Mouse (Mus musculus) midbrain, embryonic 13.5 days (tissue): ENCODE measurements at regions not wholly inside any gene's neighbourhood (a gene's known extent, or its start where the extent isn't known, plus 50 kb on each side); places are given as distances from the start of the nearest gene placed in this dataset.

ENCODE experiments used
- ATAC-seq: fragments of 200-750 bp; cut with Nextera tagmentation; 2 replicates; pipeline ENCODE4 v1.8.0; 2017; ENCODE audit warnings: mild to moderate bottlenecking, moderate TSS enrichment, moderate library complexity
- H3K27ac ChIP-seq: fragments of 300-500 bp; sonication (generic); 2 replicates; pipeline ENCODE4 v1.5.1; 2015; ENCODE audit warnings: inconsistent platforms, mild to moderate bottlenecking, moderate library complexity
- H3K27me3 ChIP-seq: fragments of 300-500 bp; sonication (generic); 2 replicates; pipeline ENCODE4 v1.6.1; 2015; ENCODE audit warnings: mild to moderate bottlenecking, inconsistent platforms
- H3K36me3 ChIP-seq: fragments of 300-500 bp; sonication (generic); 2 replicates; pipeline ENCODE4 v1.6.1; 2015; ENCODE audit warnings: mild to moderate bottlenecking, inconsistent platforms
- H3K4me1 ChIP-seq: fragments of 300-500 bp; sonication (generic); replicated peaks from 2 replicates; pipeline ENCODE4 v1.6.1; 2015; ENCODE audit warnings: inconsistent platforms
- H3K4me2 ChIP-seq: fragments of 300-500 bp; sonication (generic); replicated peaks from 2 replicates; pipeline ENCODE4 v1.6.1; 2015; ENCODE audit warnings: moderate library complexity, mild to moderate bottlenecking, inconsistent platforms
- H3K4me3 ChIP-seq: fragments of 300-500 bp; sonication (generic); replicated peaks from 2 replicates; pipeline ENCODE4 v1.5.1; 2015; ENCODE audit warnings: mild to moderate bottlenecking, inconsistent platforms
- H3K9ac ChIP-seq: fragments of 300-500 bp; sonication (generic); replicated peaks from 2 replicates; pipeline ENCODE4 v1.6.1; 2015; ENCODE audit warnings: mild to moderate bottlenecking, inconsistent platforms
- H3K9me3 ChIP-seq: fragments of 300-500 bp; sonication (generic); 2 replicates; pipeline ENCODE4 v1.6.1; 2016; ENCODE audit warnings: mild to moderate bottlenecking, inconsistent platforms
- WGBS: fragments of 180-500 bp; shearing (Covaris S2); methylation state at CpG from one replicate; pipeline ENCODE4 v1.1.7; 2015; 5-methylcytosine and 5-hydroxymethylcytosine counted together

DNA sequence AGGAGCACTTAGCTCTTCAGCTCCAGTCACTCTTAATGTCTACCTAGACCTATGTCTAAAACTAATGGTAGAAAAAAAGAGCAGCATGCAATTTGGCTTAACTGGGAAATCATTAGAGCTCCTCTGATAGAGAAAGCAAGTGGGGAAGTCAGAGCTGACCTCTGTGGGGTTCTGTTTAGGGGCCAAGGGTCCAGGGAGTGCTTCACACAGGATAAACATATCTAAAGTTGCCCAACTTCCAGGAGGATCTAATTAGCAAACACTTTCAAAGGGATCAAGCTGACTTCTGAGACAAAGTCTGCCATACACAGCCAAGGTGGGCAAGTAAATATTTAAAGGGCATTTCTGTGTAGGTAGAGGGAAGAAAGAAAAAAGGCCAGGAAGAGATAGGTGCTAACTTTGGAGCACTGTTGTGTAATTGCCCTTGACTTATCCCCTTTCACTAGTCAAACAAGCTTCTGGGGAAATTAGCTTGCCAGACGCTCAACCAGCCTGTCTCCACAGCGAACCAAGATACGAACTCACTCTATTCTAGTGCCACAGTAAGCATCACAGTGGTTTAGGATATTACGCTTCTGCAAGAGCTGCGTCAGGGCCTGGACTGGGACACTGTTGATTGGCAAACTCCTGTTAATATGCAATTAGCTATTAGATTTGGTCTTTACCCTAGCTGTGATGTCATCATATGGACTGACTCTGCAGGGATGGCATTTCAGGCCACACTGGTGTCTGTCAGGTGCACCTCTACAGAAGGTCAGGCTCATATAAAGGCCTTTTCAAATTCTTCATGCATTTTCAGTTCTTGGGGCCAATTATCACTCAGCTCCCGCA, 1413.9 kb upstream of the A1bg start:
- Histone ChIP-seq H3K27ac (no peak overlapping the region), H3K4me3 (no peak overlapping the region), H3K9me3 (no peaks in the 10 kb centered on the region), H3K4me1 (no peaks in the 10 kb centered on the region), H3K4me2 (no peak overlapping the region), H3K36me3 (no peaks in the 10 kb centered on the region), H3K27me3 (no peaks in the 10 kb centered on the region), H3K9ac (no peak overlapping the region)
- ATAC-seq: no peak
- WGBS: 87% methylated on average over 6 of the region's 6 CpGs

- Histone ChIP-seq H3K4me2 (no peak overlapping the region), H3K4me3 (no peak overlapping the region), H3K4me1 (no peaks in the 10 kb centered on the region), H3K27me3 (no peaks in the 10 kb centered on the region), H3K9me3 (no peaks in the 10 kb centered on the region), H3K9ac (no peak overlapping the region), H3K36me3 (no peaks in the 10 kb centered on the region), H3K27ac (no peak overlapping the region)
- WGBS: 93% methylated on average over 4 of the region's 4 CpGs
- no peak for ATAC-seq
These were observed 1411.6 kb upstream of the A1bg start for GRCm38 (mm10) chr15:62334256-62335009.

GRCm38 (mm10) chr15:62332129-62332528, 1409.3 kb upstream of the A1bg start:
- ATAC-seq: no peak
- no peaks in the 10 kb centered on the region for H3K9me3 ChIP-seq
- H3K27me3 ChIP-seq: no peaks in the 10 kb centered on the region
- no peak overlapping the region for H3K9ac ChIP-seq
- 73% methylated on average over 5 of the region's 5 CpGs for WGBS
- no peaks in the 10 kb centered on the region for H3K36me3 ChIP-seq
- H3K27ac ChIP-seq: no peak overlapping the region
- peaks cover 3% of the 10 kb centered on the region; the same call in 1 of the 2 replicates for H3K4me1 ChIP-seq
- no peak overlapping the region for H3K4me3 ChIP-seq
- no peak overlapping the region for H3K4me2 ChIP-seq

DNA sequence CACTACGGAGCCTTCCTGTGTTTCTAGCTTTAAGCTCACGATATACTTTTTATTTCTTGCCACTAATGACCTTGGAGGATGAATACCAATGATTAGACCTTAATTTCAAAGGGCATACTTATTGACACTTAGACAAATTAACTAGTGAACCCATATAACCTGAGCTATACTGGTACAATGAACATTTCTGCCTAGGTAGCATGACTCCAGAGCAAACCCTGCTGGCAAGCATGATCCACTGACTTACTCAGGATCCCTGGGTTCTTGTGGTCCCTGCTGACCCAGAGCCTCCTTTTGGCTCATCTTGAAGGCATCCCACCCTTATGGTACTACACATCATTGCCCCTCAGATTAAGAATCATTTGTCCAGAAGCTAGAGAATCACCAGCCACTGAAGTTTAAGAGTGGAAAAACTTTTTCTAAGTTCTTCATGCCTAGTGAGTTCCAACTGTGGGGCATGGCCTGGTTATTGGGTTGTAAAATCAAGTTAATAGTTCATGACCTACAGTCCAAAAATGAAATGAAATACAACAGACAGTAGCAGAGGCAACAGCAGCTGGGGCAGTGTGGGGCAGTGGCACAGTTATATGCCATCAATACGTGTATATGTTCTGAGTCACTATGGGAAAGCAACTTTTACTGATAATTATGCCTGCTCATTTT, 1408.5 kb upstream of the A1bg start:
- Histone ChIP-seq H3K4me3 (no peak overlapping the region), H3K36me3 (no peaks in the 10 kb centered on the region), H3K9ac (no peak overlapping the region), H3K4me2 (no peak overlapping the region), H3K27ac (no peak overlapping the region), H3K4me1 (peaks cover 3% of the 10 kb centered on the region; the same call in 1 of the 2 replicates), H3K27me3 (no peaks in the 10 kb centered on the region), H3K9me3 (no peaks in the 10 kb centered on the region)
- ATAC-seq: no peak
- 93% methylated on average over 3 of the region's 3 CpGs for WGBS

- Histone ChIP-seq H3K27ac (no peak overlapping the region), H3K9me3 (no peaks in the 10 kb centered on the region), H3K4me2 (no peak overlapping the region), H3K4me3 (no peak overlapping the region), H3K4me1 (peaks cover 3% of the 10 kb centered on the region; the same call in 1 of the 2 replicates), H3K36me3 (no peaks in the 10 kb centered on the region), H3K9ac (no peak overlapping the region), H3K27me3 (no peaks in the 10 kb centered on the region)
- no peak for ATAC-seq
- WGBS: 34% methylated on average over 3 of the region's 3 CpGs
These were observed 1406.1 kb upstream of the A1bg start for GRCm38 (mm10) chr15:62328920-62329319.

DNA sequence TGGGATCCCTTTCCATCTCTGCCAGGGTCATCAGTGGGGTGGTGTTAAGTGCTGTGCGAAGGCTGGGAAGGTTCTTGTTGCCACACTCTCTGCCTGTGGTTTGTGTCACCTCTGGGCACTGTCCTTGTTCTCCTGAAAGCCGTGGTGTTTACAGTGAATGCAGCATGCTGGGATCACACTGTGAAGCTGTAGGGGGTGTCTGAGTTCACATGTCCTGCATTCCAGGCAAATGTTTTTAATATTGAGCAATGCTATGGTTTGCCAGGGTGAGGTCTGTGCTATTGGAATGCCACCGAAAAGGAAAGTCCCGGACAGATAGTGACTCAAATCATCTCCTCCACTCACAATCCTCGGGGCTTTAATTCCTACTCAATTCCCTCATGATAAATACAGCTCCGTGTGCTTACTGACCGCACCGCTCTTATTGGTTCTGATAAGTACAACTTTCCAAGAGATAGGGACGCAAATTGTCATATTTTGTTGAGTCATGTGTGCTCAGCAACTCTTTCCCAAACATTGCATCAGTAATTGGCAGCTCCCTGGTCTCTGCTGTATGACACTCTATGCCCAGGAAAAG, 1405.6 kb upstream of the A1bg start:
- no peak for ATAC-seq
- Histone ChIP-seq H3K9me3 (no peaks in the 10 kb centered on the region), H3K4me3 (no peak overlapping the region), H3K27me3 (no peaks in the 10 kb centered on the region), H3K4me2 (no peak overlapping the region), H3K9ac (no peak overlapping the region), H3K36me3 (no peaks in the 10 kb centered on the region), H3K4me1 (peaks cover 3% of the 10 kb centered on the region; the same call in 1 of the 2 replicates), H3K27ac (no peak overlapping the region)
- 70% methylated on average over 9 of the region's 9 CpGs for WGBS

DNA sequence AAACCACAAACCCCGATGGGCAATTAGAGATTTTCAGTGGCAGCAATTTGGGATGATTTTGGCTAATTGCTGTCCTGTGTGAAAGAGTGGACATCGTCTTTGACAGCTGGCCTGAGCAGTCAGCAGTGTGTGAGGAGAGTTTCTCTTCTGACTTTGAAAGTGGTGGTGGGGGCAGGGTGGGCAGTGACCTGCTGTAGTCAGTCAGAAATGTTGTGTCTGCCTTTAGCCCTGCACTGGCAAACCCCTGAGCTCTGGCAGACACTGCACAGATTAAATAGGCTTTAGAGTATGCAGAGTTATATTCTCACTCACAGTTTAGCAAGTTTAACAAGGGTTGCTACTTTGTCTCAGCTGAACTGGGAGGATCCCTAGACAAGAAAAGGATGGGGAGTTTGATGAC, 1404.7 kb upstream of the A1bg start:
- no peak overlapping the region for H3K27ac ChIP-seq
- H3K36me3 ChIP-seq: no peaks in the 10 kb centered on the region
- no peak overlapping the region for H3K9ac ChIP-seq
- H3K4me1 ChIP-seq: peaks cover 3% of the 10 kb centered on the region; the same call in 1 of the 2 replicates
- H3K27me3 ChIP-seq: no peaks in the 10 kb centered on the region
- no peak for ATAC-seq
- 71% methylated on average over 2 of the region's 2 CpGs for WGBS
- no peak overlapping the region for H3K4me2 ChIP-seq
- no peaks in the 10 kb centered on the region for H3K9me3 ChIP-seq
- no peak overlapping the region for H3K4me3 ChIP-seq

DNA sequence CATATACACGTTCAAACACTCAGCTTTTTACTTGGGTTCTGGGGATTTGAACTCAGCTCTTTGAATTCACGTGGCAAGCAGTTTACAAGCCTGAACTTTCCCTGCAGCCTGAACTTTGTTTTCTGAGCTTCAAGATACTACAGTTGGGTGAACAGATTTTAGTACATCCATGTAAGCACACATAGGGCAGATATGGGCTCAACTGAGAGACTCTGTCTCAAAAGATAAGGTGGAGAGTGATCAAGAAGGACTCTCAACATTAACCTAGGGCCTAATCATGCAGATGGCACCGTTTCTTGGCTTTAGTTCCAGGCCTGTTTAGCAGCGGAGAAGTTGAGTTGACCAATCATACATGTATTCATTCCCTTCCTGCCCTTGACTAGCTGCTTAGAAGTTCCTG, 1403.7 kb upstream of the A1bg start:
- Histone ChIP-seq H3K9ac (no peak overlapping the region), H3K4me1 (peaks cover 3% of the 10 kb centered on the region; the same call in 1 of the 2 replicates), H3K4me3 (no peak overlapping the region), H3K27me3 (no peaks in the 10 kb centered on the region), H3K9me3 (no peaks in the 10 kb centered on the region), H3K4me2 (no peak overlapping the region), H3K27ac (no peak overlapping the region), H3K36me3 (no peaks in the 10 kb centered on the region)
- ATAC-seq: no peak
- 93% methylated on average over 4 of the region's 4 CpGs for WGBS

GRCm38 (mm10) chr15:62325451-62326290, 1402.9 kb upstream of the A1bg start:
- ATAC-seq: no peak
- Histone ChIP-seq H3K9ac (no peak overlapping the region), H3K9me3 (no peaks in the 10 kb centered on the region), H3K4me1 (peaks cover 3% of the 10 kb centered on the region; the same call in 1 of the 2 replicates), H3K27me3 (no peaks in the 10 kb centered on the region), H3K4me2 (no peak overlapping the region), H3K36me3 (no peaks in the 10 kb centered on the region), H3K27ac (no peak overlapping the region), H3K4me3 (no peak overlapping the region)
- WGBS: 81% methylated on average over 1 of the region's 1 CpGs

DNA sequence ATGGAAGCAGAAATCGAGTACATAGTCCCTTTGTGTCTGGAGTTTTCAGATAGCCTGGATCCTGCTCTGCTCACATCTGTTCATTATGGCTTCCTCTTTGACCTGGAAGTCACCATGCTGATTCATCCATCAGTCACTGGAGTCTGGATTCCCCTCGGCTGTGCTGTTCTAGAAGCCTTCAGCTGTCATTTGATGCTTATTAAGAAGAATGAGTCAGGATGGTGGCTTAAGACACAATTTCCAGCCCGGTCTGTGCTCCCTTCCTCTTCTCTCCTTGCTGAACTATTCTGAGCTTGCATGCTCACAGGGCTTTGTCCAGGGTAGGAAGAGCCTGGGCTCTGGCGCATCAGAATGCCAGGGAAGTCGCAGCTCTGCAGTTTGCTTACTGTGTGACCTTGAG, 1398.2 kb upstream of the A1bg start:
- WGBS: 80% methylated on average over 5 of the region's 5 CpGs
- no peaks in the 10 kb centered on the region for H3K9me3 ChIP-seq
- ATAC-seq: no peak
- H3K27ac ChIP-seq: no peak overlapping the region
- H3K4me3 ChIP-seq: no peak overlapping the region
- H3K4me1 ChIP-seq: no peaks in the 10 kb centered on the region
- H3K36me3 ChIP-seq: no peaks in the 10 kb centered on the region
- no peak overlapping the region for H3K4me2 ChIP-seq
- no peak overlapping the region for H3K9ac ChIP-seq
- no peaks in the 10 kb centered on the region for H3K27me3 ChIP-seq

DNA sequence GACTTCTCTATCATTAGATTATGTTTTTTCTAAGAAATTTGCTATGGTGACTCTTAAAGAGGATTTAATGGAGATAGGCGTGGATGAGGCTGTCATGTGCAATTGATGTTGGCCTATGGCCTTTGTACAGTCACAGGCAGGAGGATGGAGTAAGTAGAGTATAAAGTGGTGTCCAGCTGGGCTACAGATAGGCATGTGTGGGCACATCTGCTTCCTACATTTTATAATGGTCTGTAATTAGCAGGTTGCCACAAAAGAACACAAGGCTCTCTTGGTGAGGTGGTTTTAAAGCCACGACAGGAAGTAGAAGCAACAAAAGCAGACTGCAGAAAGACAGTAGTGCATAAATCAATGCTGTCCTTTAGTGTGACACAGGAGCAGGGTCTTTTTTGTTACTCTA, 1391.6 kb upstream of the A1bg start:
- H3K4me3 ChIP-seq: no peak overlapping the region
- H3K27ac ChIP-seq: no peak overlapping the region
- H3K36me3 ChIP-seq: no peaks in the 10 kb centered on the region
- H3K4me2 ChIP-seq: no peak overlapping the region
- no peaks in the 10 kb centered on the region for H3K9me3 ChIP-seq
- WGBS: 43% methylated on average over 2 of the region's 2 CpGs
- H3K9ac ChIP-seq: no peak overlapping the region
- no peak for ATAC-seq
- no peaks in the 10 kb centered on the region for H3K4me1 ChIP-seq
- no peaks in the 10 kb centered on the region for H3K27me3 ChIP-seq
